Mouse (Mus musculus): Measurements from ENCODE around the gene Calhm4. TPM values are rescaled to one million over a fixed set of nuclear protein-coding genes. Genes with fewer than 3 reads are reported as not detected.
"Not testable (repeated sequence)": the region's sequence is repeated elsewhere in the genome, so short reads cannot be mapped to it uniquely, and the experiment has no call there.

Gene Calhm4
- polyA plus RNA-seq, 1 experiment from 2014 or later: not detected

GRCm38 (mm10) chr10:34037401-34037800 lies 6.7 kb downstream of the Calhm4 start, which contains the start of gene Trappc3l:
Gene Trappc3l (plus strand): TSS chr10:34037597.
- H3K9ac ChIP-seq (replicated peaks): no peak within 1 kb of the TSS
- no peak within 1 kb of the TSS for H3K4me3 ChIP-seq (replicated peaks)
- WGBS: 68% methylated on average over 3 of the region's 3 CpGs
- no peaks in the 10 kb centered on the region for H3K9me3 ChIP-seq
- H3K27me3 ChIP-seq: no peaks in the 10 kb centered on the region
- 0 out of 2 replicates have a peak within 1 kb of the TSS, but pooled peaks have one; percentile 29 for H3K27ac ChIP-seq
- peak within 1 kb of the TSS; percentile 13 for H3K4me2 ChIP-seq
- H3K4me1 ChIP-seq (replicated peaks): peaks cover 4% of the 10 kb centered on the region
- ATAC-seq (ENCODE audit: insufficient number of reproducible peaks, insufficient read depth, low FRiP score, low TSS enrichment, low read depth): no peak
- H3K36me3 ChIP-seq: no peaks in the 10 kb centered on the region

GRCm38 (mm10) chr10:34036587-34036986 lies 7.5 kb downstream of the Calhm4 start:
- no peaks in the 10 kb centered on the region for H3K9me3 ChIP-seq
- H3K4me1 ChIP-seq (replicated peaks): peaks cover 4% of the 10 kb centered on the region
- no peaks in the 10 kb centered on the region for H3K36me3 ChIP-seq
- H3K9ac ChIP-seq (replicated peaks): no peak overlapping the region
- 15% methylated on average over 5 of the region's 5 CpGs for WGBS
- H3K27me3 ChIP-seq: no peaks in the 10 kb centered on the region
- H3K4me3 ChIP-seq (replicated peaks): no peak overlapping the region
- peak overlapping the region; percentile 13 for H3K4me2 ChIP-seq
- ATAC-seq (ENCODE audit: insufficient number of reproducible peaks, insufficient read depth, low FRiP score, low TSS enrichment, low read depth): no peak
- no peak overlapping the region for H3K27ac ChIP-seq

DNA sequence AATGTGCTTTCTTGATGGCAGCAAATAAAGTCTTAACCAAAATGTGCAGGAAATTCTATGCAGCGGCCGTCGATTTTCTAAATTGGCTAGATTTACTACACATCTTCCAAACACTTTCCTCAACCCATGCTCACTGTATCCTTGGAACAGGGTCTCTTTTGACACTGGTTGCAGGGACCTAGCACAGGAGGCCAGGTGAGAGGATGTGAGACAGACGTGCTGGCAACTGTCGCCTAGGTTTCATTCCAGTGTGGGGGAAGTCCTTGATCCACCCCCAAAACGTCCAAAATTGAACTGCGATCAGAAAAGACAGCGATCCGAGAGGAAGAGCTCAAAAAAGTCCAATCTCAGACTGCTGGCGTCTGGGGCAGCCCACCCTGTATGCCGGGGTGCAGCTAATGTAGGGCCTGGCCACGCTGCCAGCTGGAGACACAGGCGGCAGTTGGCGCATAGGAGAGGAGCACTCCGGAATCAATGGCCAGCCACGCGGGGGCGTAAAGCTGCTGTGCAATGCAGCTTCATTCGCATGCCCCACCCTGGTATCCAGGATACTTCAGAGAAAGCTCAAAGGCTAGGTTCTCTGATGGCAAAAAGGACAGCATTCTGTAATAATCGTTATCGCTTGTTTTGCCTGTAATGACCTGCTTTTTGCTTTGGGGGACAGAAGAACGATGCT lies 10.3 kb downstream of the Calhm4 start:
- Histone ChIP-seq H3K9ac (replicated peaks) (no peak overlapping the region), H3K27ac (no peak overlapping the region), H3K27me3 (no peaks in the 10 kb centered on the region), H3K4me2 (peak overlapping the region; percentile 50), H3K36me3 (no peaks in the 10 kb centered on the region), H3K4me1 (replicated peaks) (peaks cover 4% of the 10 kb centered on the region), H3K9me3 (no peaks in the 10 kb centered on the region), H3K4me3 (replicated peaks) (0 out of 2 replicates have a peak overlapping the region, but pooled peaks have one; percentile 15)
- ATAC-seq (ENCODE audit: insufficient number of reproducible peaks, insufficient read depth, low FRiP score, low TSS enrichment, low read depth): peak; percentile 89
- 20% methylated on average over 22 of the region's 22 CpGs for WGBS

GRCm38 (mm10) chr10:34030322-34030721 lies 13.8 kb downstream of the Calhm4 start:
- no peak overlapping the region for H3K4me2 ChIP-seq
- no peak for ATAC-seq (ENCODE audit: insufficient number of reproducible peaks, insufficient read depth, low FRiP score, low TSS enrichment, low read depth)
- WGBS: 85% methylated on average over 5 of the region's 5 CpGs
- H3K27me3 ChIP-seq: no peaks in the 10 kb centered on the region
- no peak overlapping the region for H3K9ac ChIP-seq (replicated peaks)
- H3K4me1 ChIP-seq (replicated peaks): no peaks in the 10 kb centered on the region
- H3K9me3 ChIP-seq: no peaks in the 10 kb centered on the region
- H3K36me3 ChIP-seq: no peaks in the 10 kb centered on the region
- no peak overlapping the region for H3K27ac ChIP-seq
- no peak overlapping the region for H3K4me3 ChIP-seq (replicated peaks)

- no peaks in the 10 kb centered on the region for H3K27me3 ChIP-seq
- H3K4me1 ChIP-seq (replicated peaks): peaks cover 13% of the 10 kb centered on the region
- peak within 1 kb of the TSS; percentile 78 for H3K4me2 ChIP-seq
- H3K4me3 ChIP-seq (replicated peaks): peak within 1 kb of the TSS; percentile 83
- H3K9ac ChIP-seq (replicated peaks): peak within 1 kb of the TSS; percentile 89
- ATAC-seq (ENCODE audit: insufficient number of reproducible peaks, insufficient read depth, low FRiP score, low TSS enrichment, low read depth): peak; percentile 100
- H3K36me3 ChIP-seq: no peaks in the 10 kb centered on the region; the same call in 1 of the 2 replicates
- no peaks in the 10 kb centered on the region for H3K9me3 ChIP-seq
- WGBS: under 1% methylated on average over 82 of the region's 82 CpGs
- H3K27ac ChIP-seq: peak within 1 kb of the TSS; percentile 93
Measured at GRCm38 (mm10) chr10:34019302-34020075, 24.6 kb downstream of the Calhm4 start, which contains the start of gene Rwdd1. Gene Rwdd1 (minus strand): TSS chr10:34019624.

- no peak for ATAC-seq (ENCODE audit: insufficient number of reproducible peaks, insufficient read depth, low FRiP score, low TSS enrichment, low read depth)
- Histone ChIP-seq H3K9me3 (no peaks in the 10 kb centered on the region), H3K4me3 (replicated peaks) (peak overlapping the region; percentile 83), H3K4me2 (peak overlapping the region; percentile 78), H3K4me1 (replicated peaks) (peaks cover 13% of the 10 kb centered on the region), H3K9ac (replicated peaks) (peak overlapping the region; percentile 89), H3K36me3 (no peaks in the 10 kb centered on the region; the same call in 1 of the 2 replicates), H3K27me3 (no peaks in the 10 kb centered on the region), H3K27ac (peak overlapping the region; percentile 93)
- WGBS: 1% methylated on average over 21 of the region's 21 CpGs
Measured at GRCm38 (mm10) chr10:34018746-34019301, 25.3 kb downstream of the Calhm4 start.

DNA sequence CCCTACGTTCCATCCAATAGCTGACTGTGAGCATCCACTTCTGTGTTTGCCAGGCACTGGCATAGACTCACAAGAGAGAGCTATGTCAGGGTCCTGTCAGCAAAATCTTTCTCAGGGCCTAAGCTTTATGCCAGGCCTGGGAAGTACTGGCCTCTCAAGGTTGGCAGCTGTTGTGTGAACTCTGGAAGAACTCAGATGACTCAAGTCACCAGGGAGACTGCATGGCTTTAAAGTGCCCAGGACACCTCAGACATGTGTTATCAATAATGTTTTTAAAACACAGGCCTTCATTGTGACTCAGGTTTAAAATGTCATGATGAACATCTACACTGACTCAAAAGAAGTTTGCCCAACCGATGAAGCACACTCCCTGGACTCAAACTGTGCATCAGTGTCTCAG lies 30.9 kb downstream of the Calhm4 start:
- Histone ChIP-seq H3K4me2 (no peak overlapping the region), H3K4me1 (replicated peaks) (peaks cover 5% of the 10 kb centered on the region), H3K27ac (no peak overlapping the region), H3K9ac (replicated peaks) (no peak overlapping the region), H3K36me3 (peaks cover 21% of the 10 kb centered on the region), H3K9me3 (no peaks in the 10 kb centered on the region), H3K4me3 (replicated peaks) (no peak overlapping the region), H3K27me3 (no peaks in the 10 kb centered on the region)
- no peak for ATAC-seq (ENCODE audit: insufficient number of reproducible peaks, insufficient read depth, low FRiP score, low TSS enrichment, low read depth)
- WGBS: 80% methylated on average over 2 of the region's 2 CpGs

DNA sequence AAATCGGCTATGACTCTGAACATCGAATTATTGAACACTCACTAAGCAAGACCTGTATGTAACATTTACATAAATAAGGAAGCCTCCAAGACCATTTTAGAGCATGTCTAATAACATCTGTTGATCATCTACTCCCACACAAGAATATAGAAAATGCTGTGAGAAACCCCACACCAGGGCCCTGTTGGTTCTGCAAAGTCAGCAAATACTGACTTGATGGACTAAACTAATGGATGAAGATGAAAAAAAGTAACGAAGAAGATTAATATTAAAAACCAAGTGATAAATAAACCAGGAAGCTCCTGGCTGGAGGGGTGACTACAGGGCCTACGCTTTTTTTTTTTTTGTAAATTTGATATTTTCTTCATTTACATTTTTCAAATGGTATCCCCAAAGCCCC lies 31.5 kb downstream of the Calhm4 start:
- Histone ChIP-seq H3K9ac (replicated peaks) (no peak overlapping the region), H3K27ac (no peak overlapping the region), H3K27me3 (no peaks in the 10 kb centered on the region), H3K4me1 (replicated peaks) (no peaks in the 10 kb centered on the region), H3K9me3 (no peaks in the 10 kb centered on the region), H3K4me2 (no peak overlapping the region), H3K4me3 (replicated peaks) (no peak overlapping the region), H3K36me3 (peaks cover 28% of the 10 kb centered on the region)
- ATAC-seq (ENCODE audit: insufficient number of reproducible peaks, insufficient read depth, low FRiP score, low TSS enrichment, low read depth): no peak
- WGBS: 92% methylated on average over 4 of the region's 4 CpGs

DNA sequence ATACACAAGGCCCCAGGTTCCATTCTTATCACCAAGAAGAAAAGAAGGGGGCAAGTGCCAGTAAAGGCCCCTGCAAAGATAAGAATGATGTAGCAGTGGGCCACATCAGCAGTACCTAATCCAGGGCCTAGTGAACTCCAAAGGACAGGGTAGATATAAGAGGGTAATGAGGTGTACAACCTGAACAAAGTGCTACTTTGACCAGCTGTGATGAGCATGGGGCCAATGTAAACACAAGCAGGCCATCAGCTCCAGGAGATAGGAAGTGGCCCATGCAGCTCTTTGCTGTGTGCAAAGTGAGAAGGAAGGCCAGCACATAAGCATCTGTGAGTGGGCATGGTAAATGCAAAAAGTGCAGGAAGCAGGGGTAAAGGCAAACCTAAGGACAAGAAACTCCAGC lies 45.7 kb downstream of the Calhm4 start:
- Histone ChIP-seq H3K4me2 (no peak overlapping the region), H3K36me3 (peaks cover 93% of the 10 kb centered on the region), H3K4me3 (replicated peaks) (no peak overlapping the region), H3K27me3 (no peaks in the 10 kb centered on the region), H3K9ac (replicated peaks) (no peak overlapping the region), H3K9me3 (no peaks in the 10 kb centered on the region), H3K4me1 (replicated peaks) (no peaks in the 10 kb centered on the region), H3K27ac (no peak overlapping the region)
- no peak for ATAC-seq (ENCODE audit: insufficient number of reproducible peaks, insufficient read depth, low FRiP score, low TSS enrichment, low read depth)

GRCm38 (mm10) chr10:33996686-33997085 lies 47.4 kb downstream of the Calhm4 start:
- peaks cover 90% of the 10 kb centered on the region for H3K36me3 ChIP-seq
- WGBS: 92% methylated on average over 6 of the region's 8 CpGs
- not testable (repeated sequence) for H3K27ac ChIP-seq; H3K9ac ChIP-seq (replicated peaks); ATAC-seq (ENCODE audit: insufficient number of reproducible peaks, insufficient read depth, low FRiP score, low TSS enrichment, low read depth); H3K27me3 ChIP-seq; H3K4me2 ChIP-seq; H3K9me3 ChIP-seq; H3K4me3 ChIP-seq (replicated peaks); H3K4me1 ChIP-seq (replicated peaks)
